Mouse (Mus musculus) ES-E14 (cell line): ENCODE data around the gene Hspbap1.

Experiments
- CHD2 ChIP-seq: IDR thresholded peaks from 2 replicates; pipeline ENCODE4 v1.6.1; 2014; ENCODE audit warnings: mild to moderate bottlenecking, low read depth, low read length, inconsistent platforms
- HCFC1 ChIP-seq: IDR thresholded peaks from 2 replicates; pipeline ENCODE4 v1.6.1; 2012; ENCODE audit warnings: low read length, inconsistent platforms, borderline replicate concordance; ENCODE audit not compliant: insufficient read depth
- MAFK ChIP-seq: IDR thresholded peaks from 2 replicates; pipeline ENCODE4 v1.6.1; 2014; ENCODE audit warnings: mild to moderate bottlenecking, low read depth, low read length, inconsistent platforms; ENCODE audit not compliant: insufficient read depth
- ZC3H11A ChIP-seq: IDR thresholded peaks from 2 replicates; pipeline ENCODE4 v1.6.1; 2012; ENCODE audit warnings: low read depth, mild to moderate bottlenecking, inconsistent platforms, low read length, borderline replicate concordance
- ZNF384 ChIP-seq: IDR thresholded peaks from 2 replicates; pipeline ENCODE4 v1.6.1; 2012; ENCODE audit warnings: low read depth, low read length, inconsistent platforms

GRCm38 (mm10) chr16:35751841-35752240 lies 18.3 kb upstream of the Hspbap1 start:
- TF ChIP-seq CHD2, result no peak
- TF ChIP-seq ZC3H11A, result no peak
- no peak for TF ChIP-seq MAFK
- no peak for TF ChIP-seq HCFC1
- TF ChIP-seq ZNF384, result no peak
